Mouse (Mus musculus) liver, embryonic 11.5 days (tissue): ENCODE data around the gene Lhfpl2. TPM values are rescaled to one million over a fixed set of nuclear protein-coding genes. Genes with fewer than 3 reads are reported as not detected.

Source experiments
- ATAC-seq: fragments of 200-750 bp; cut with Nextera tagmentation; replicated peaks from 2 replicates; pipeline ENCODE4 v1.8.0; 2017; ENCODE audit warnings: moderate number of reproducible peaks, mild to moderate bottlenecking, moderate TSS enrichment, moderate library complexity; ENCODE audit not compliant: low FRiP score
- DNase-seq: peaks from one replicate; pipeline ENCODE4 v3.0.0-alpha.2; 2017; ENCODE audit warnings: low spot score
- H3K27ac ChIP-seq: fragments of 300-500 bp; sonication (generic); 2 replicates; pipeline ENCODE4 v1.5.1; 2014; ENCODE audit warnings: mild to moderate bottlenecking, low read depth, low read length, control low read depth
- H3K27me3 ChIP-seq: fragments of 300-500 bp; sonication (generic); replicated peaks from 2 replicates; pipeline ENCODE4 v1.6.1; 2014; ENCODE audit warnings: low read length, mixed read lengths; ENCODE audit not compliant: control insufficient read depth, insufficient read depth
- H3K36me3 ChIP-seq: fragments of 300-500 bp; sonication (generic); 2 replicates; pipeline ENCODE4 v1.6.1; 2014; ENCODE audit warnings: mild to moderate bottlenecking, low read length, moderate library complexity, mixed read lengths; ENCODE audit not compliant: control insufficient read depth, insufficient read depth
- H3K4me1 ChIP-seq: fragments of 300-500 bp; sonication (generic); replicated peaks from 2 replicates; pipeline ENCODE4 v1.6.1; 2014; ENCODE audit warnings: low read length, mixed read lengths; ENCODE audit not compliant: control insufficient read depth, insufficient read depth
- H3K4me2 ChIP-seq: fragments of 300-500 bp; sonication (generic); 2 replicates; pipeline ENCODE4 v1.6.1; 2014; ENCODE audit warnings: mild to moderate bottlenecking, control low read depth, moderate library complexity
- H3K4me3 ChIP-seq: fragments of 300-500 bp; sonication (generic); 2 replicates; pipeline ENCODE4 v1.5.1; 2014; ENCODE audit warnings: low read depth, low read length, control low read depth
- H3K9ac ChIP-seq: fragments of 300-500 bp; sonication (generic); 2 replicates; pipeline ENCODE4 v1.6.1; 2014; ENCODE audit warnings: low read depth, low read length, control low read depth
- H3K9me3 ChIP-seq: fragments of 300-500 bp; sonication (generic); 2 replicates; pipeline ENCODE4 v1.6.1; 2016; ENCODE audit warnings: low read length, inconsistent platforms, mixed read lengths; ENCODE audit not compliant: control insufficient read depth
- WGBS: fragments of 180-500 bp; shearing (Covaris S2); extraction: QIAGEN DNeasy Blood & Tissue Kit; methylation state at CpG from one replicate; pipeline ENCODE4 v1.1.7; 2014; 5-methylcytosine and 5-hydroxymethylcytosine counted together
- polyA plus RNA-seq: library from polyadenylated mRNA; unstranded; fragments of >200 nt; fragmentation: Nextera tagmentation; extraction: Ambion mirVana; gene quantifications from 2 replicates; pipeline ENCODE4 v1.2.1, GENCODE M21; 2014

The Lhfpl2 gene
- polyA plus RNA-seq, 1 experiment from 2014 or later = 18.0 TPM

GRCm38 (mm10) chr13:94207973-94208372 lies 150.4 kb downstream of the Lhfpl2 start:
- no peaks in the 10 kb centered on the region for H3K27me3 ChIP-seq

GRCm38 (mm10) chr13:94208892-94209291 lies 151.3 kb downstream of the Lhfpl2 start:
- H3K9ac ChIP-seq = no peak overlapping the region
- H3K4me3 ChIP-seq = no peak overlapping the region
- no peaks in the 10 kb centered on the region for H3K27me3 ChIP-seq
- peaks cover 6% of the 10 kb centered on the region for H3K36me3 ChIP-seq
- no peak overlapping the region for H3K4me2 ChIP-seq
- no peak overlapping the region for H3K27ac ChIP-seq
- no peak for ATAC-seq
- no peak for DNase-seq
- H3K9me3 ChIP-seq = 0 out of 2 replicates have a peak, but pooled peaks cover 2% of the 10 kb centered on the region
- no peaks in the 10 kb centered on the region; the same call in 1 of the 2 replicates for H3K4me1 ChIP-seq

More at GRCm38 (mm10) chr13:94207973-94208372, 150.4 kb downstream of the Lhfpl2 start:
- Histone ChIP-seq H3K9ac (no peak overlapping the region), H3K4me1 (no peaks in the 10 kb centered on the region; the same call in 1 of the 2 replicates), H3K9me3 (0 out of 2 replicates have a peak, but pooled peaks cover 2% of the 10 kb centered on the region), H3K36me3 (peaks cover 6% of the 10 kb centered on the region), H3K4me2 (no peak overlapping the region), H3K27ac (no peak overlapping the region), H3K4me3 (no peak overlapping the region)
- ATAC-seq (no peak), DNase-seq (no peak)
- 96% methylated on average over 16 of the region's 16 CpGs for WGBS

- Histone ChIP-seq H3K4me1 (no peaks in the 10 kb centered on the region), H3K9me3 (0 out of 2 replicates have a peak, but pooled peaks cover 2% of the 10 kb centered on the region), H3K27ac (no peak overlapping the region), H3K9ac (no peak overlapping the region), H3K27me3 (no peaks in the 10 kb centered on the region), H3K4me2 (no peak overlapping the region), H3K4me3 (no peak overlapping the region), H3K36me3 (peaks cover 6% of the 10 kb centered on the region)
- DNase-seq (no peak), ATAC-seq (no peak)
- 78% methylated on average over 5 of the region's 6 CpGs for WGBS
These were observed 153.9 kb downstream of the Lhfpl2 start for GRCm38 (mm10) chr13:94211236-94212119.

- H3K36me3 ChIP-seq = peaks cover 6% of the 10 kb centered on the region
- DNase-seq = no peak
- no peak overlapping the region for H3K27ac ChIP-seq
- no peaks in the 10 kb centered on the region for H3K27me3 ChIP-seq
- no peak for ATAC-seq
- H3K4me2 ChIP-seq = no peak overlapping the region
- H3K4me3 ChIP-seq = no peak overlapping the region
- H3K9me3 ChIP-seq = 0 out of 2 replicates have a peak, but pooled peaks cover 2% of the 10 kb centered on the region
- H3K9ac ChIP-seq = no peak overlapping the region
- WGBS = 89% methylated on average over 2 of the region's 2 CpGs
- H3K4me1 ChIP-seq = no peaks in the 10 kb centered on the region
These were observed 154.6 kb downstream of the Lhfpl2 start for GRCm38 (mm10) chr13:94212179-94212578.

- H3K27me3 ChIP-seq = no peaks in the 10 kb centered on the region
- 82% methylated on average over 2 of the region's 2 CpGs for WGBS
- H3K9me3 ChIP-seq = 0 out of 2 replicates have a peak, but pooled peaks cover 2% of the 10 kb centered on the region
- DNase-seq (no peak), ATAC-seq (no peak)
- no peak overlapping the region for H3K4me3 ChIP-seq
- H3K4me1 ChIP-seq = no peaks in the 10 kb centered on the region
- no peak overlapping the region for H3K9ac ChIP-seq
- H3K27ac ChIP-seq = no peak overlapping the region
- peaks cover 6% of the 10 kb centered on the region for H3K36me3 ChIP-seq
- no peak overlapping the region for H3K4me2 ChIP-seq
These were observed 155.1 kb downstream of the Lhfpl2 start for GRCm38 (mm10) chr13:94212716-94213115.

GRCm38 (mm10) chr13:94223609-94224008 lies 166.0 kb downstream of the Lhfpl2 start:
- Histone ChIP-seq H3K9ac (no peak overlapping the region), H3K27ac (no peak overlapping the region), H3K4me3 (no peak overlapping the region), H3K9me3 (no peaks in the 10 kb centered on the region), H3K4me2 (no peak overlapping the region), H3K27me3 (no peaks in the 10 kb centered on the region), H3K36me3 (peaks cover 2% of the 10 kb centered on the region; the same call in 1 of the 2 replicates), H3K4me1 (no peaks in the 10 kb centered on the region)
- DNase-seq (no peak), ATAC-seq (no peak)
- WGBS = 80% methylated on average over 14 of the region's 14 CpGs

GRCm38 (mm10) chr13:94224717-94225705 lies 167.4 kb downstream of the Lhfpl2 start:
- no peak overlapping the region for H3K9ac ChIP-seq
- DNase-seq (no peak), ATAC-seq (no peak)
- no peaks in the 10 kb centered on the region for H3K9me3 ChIP-seq
- H3K4me1 ChIP-seq = no peaks in the 10 kb centered on the region
- WGBS = 93% methylated on average over 38 of the region's 38 CpGs
- no peak overlapping the region for H3K4me3 ChIP-seq
- H3K27me3 ChIP-seq = no peaks in the 10 kb centered on the region
- H3K27ac ChIP-seq = no peak overlapping the region
- no peak overlapping the region for H3K4me2 ChIP-seq
- peaks cover 2% of the 10 kb centered on the region; the same call in 1 of the 2 replicates for H3K36me3 ChIP-seq

- Histone ChIP-seq H3K9me3 (no peaks in the 10 kb centered on the region), H3K27me3 (no peaks in the 10 kb centered on the region), H3K9ac (no peak overlapping the region), H3K4me2 (no peak overlapping the region), H3K27ac (no peak overlapping the region), H3K4me1 (no peaks in the 10 kb centered on the region), H3K4me3 (no peak overlapping the region), H3K36me3 (no peaks in the 10 kb centered on the region)
- WGBS = 85% methylated on average over 14 of the region's 14 CpGs
- no peak for DNase-seq
- ATAC-seq = no peak
These were observed 174.3 kb downstream of the Lhfpl2 start for GRCm38 (mm10) chr13:94231871-94232270.
